Mouse (Mus musculus): ENCODE data around the gene Zbtb34. TPM values are rescaled to one million over a fixed set of nuclear protein-coding genes. Genes with fewer than 3 reads are reported as not detected.

The Zbtb34 gene
- total and polyA plus RNA-seq, 2 experiments from 2014 or later = 2.1 to 8.9 TPM

GRCm38 (mm10) chr2:33412111-33412510 is 19.0 kb downstream of the Zbtb34 start:
- H3K4me3 ChIP-seq (ENCODE audit: low read depth, low read length) = no peak overlapping the region

GRCm38 (mm10) chr2:33403511-33404003 is 27.6 kb downstream of the Zbtb34 start:
- TF ChIP-seq EP300 (IDR thresholded peaks at IDR 0.05; ENCODE audit: low read depth) (no peak), CTCF (IDR thresholded peaks at IDR 0.05; ENCODE audit: low read depth) (no peak)
- Histone ChIP-seq H3K9me3 (replicated peaks; ENCODE audit: control insufficient read depth, low read length) (no peaks in the 10 kb centered on the region), H3K36me3 (replicated peaks; ENCODE audit: control insufficient read depth, insufficient read depth, low read length) (no peaks in the 10 kb centered on the region; the same call in none of the 2 replicates), H3K4me3 (ENCODE audit: low read depth, low read length) (no peak overlapping the region), H3K4me2 (ENCODE audit: low read depth, low read length) (no peak overlapping the region), H3K4me1 (ENCODE audit: control insufficient read depth, insufficient read depth) (no peaks in the 10 kb centered on the region), H3K27me3 (ENCODE audit: control insufficient read depth, insufficient read depth, low read length) (no peaks in the 10 kb centered on the region), H3K27ac (ENCODE audit: low read depth) (no peak overlapping the region), H3K9ac (replicated peaks; ENCODE audit: low read depth, low read length) (no peak overlapping the region)
- DNase-seq (ENCODE audit: low spot score) (no peak), ATAC-seq (ENCODE audit: insufficient read depth, low read depth) (no peak)
- 70% methylated on average over 4 of the region's 4 CpGs for WGBS

More at GRCm38 (mm10) chr2:33412111-33412510, 19.0 kb downstream of the Zbtb34 start:
- no peaks in the 10 kb centered on the region for H3K27me3 ChIP-seq (ENCODE audit: control insufficient read depth, insufficient read depth, low read length)
- 54% methylated on average over 14 of the region's 14 CpGs for WGBS
- DNase-seq (ENCODE audit: low spot score) = no peak
- no peaks in the 10 kb centered on the region for H3K4me1 ChIP-seq (ENCODE audit: control insufficient read depth, insufficient read depth)
- no peak for ATAC-seq (ENCODE audit: insufficient read depth, low read depth)
- no peak overlapping the region for H3K27ac ChIP-seq (ENCODE audit: low read depth)
- H3K9me3 ChIP-seq (replicated peaks; ENCODE audit: control insufficient read depth, low read length) = no peaks in the 10 kb centered on the region
- peaks cover 29% of the 10 kb centered on the region for H3K36me3 ChIP-seq (replicated peaks; ENCODE audit: control insufficient read depth, insufficient read depth, low read length)
- no peak overlapping the region for H3K4me2 ChIP-seq (ENCODE audit: low read depth, low read length)
- TF ChIP-seq EP300 (IDR thresholded peaks at IDR 0.05; ENCODE audit: low read depth) (no peak), CTCF (IDR thresholded peaks at IDR 0.05; ENCODE audit: low read depth) (no peak)
- no peak overlapping the region for H3K9ac ChIP-seq (replicated peaks; ENCODE audit: low read depth, low read length)

- Histone ChIP-seq H3K4me3 (ENCODE audit: low read depth, low read length) (no peak overlapping the region), H3K4me1 (ENCODE audit: control insufficient read depth, insufficient read depth) (no peaks in the 10 kb centered on the region), H3K27ac (ENCODE audit: low read depth) (no peak overlapping the region), H3K27me3 (ENCODE audit: control insufficient read depth, insufficient read depth, low read length) (no peaks in the 10 kb centered on the region), H3K4me2 (ENCODE audit: low read depth, low read length) (no peak overlapping the region), H3K9me3 (replicated peaks; ENCODE audit: control insufficient read depth, low read length) (no peaks in the 10 kb centered on the region), H3K9ac (replicated peaks; ENCODE audit: low read depth, low read length) (no peak overlapping the region), H3K36me3 (replicated peaks; ENCODE audit: control insufficient read depth, insufficient read depth, low read length) (no peaks in the 10 kb centered on the region; the same call in none of the 2 replicates)
- WGBS = 62% methylated on average over 5 of the region's 5 CpGs
- no peak for TF ChIP-seq CTCF (IDR thresholded peaks at IDR 0.05; ENCODE audit: low read depth)
- no peak for TF ChIP-seq EP300 (IDR thresholded peaks at IDR 0.05; ENCODE audit: low read depth)
- ATAC-seq (ENCODE audit: insufficient read depth, low read depth) = no peak
- DNase-seq (ENCODE audit: low spot score) = no peak
Measured at GRCm38 (mm10) chr2:33402638-33403037, 28.5 kb downstream of the Zbtb34 start.

GRCm38 (mm10) chr2:33402236-33402635 is 28.9 kb downstream of the Zbtb34 start:
- no peak overlapping the region for H3K4me3 ChIP-seq (ENCODE audit: low read depth, low read length)
- H3K9ac ChIP-seq (replicated peaks; ENCODE audit: low read depth, low read length) = no peak overlapping the region
- no peaks in the 10 kb centered on the region for H3K27me3 ChIP-seq (ENCODE audit: control insufficient read depth, insufficient read depth, low read length)
- no peak overlapping the region for H3K27ac ChIP-seq (ENCODE audit: low read depth)
- DNase-seq (ENCODE audit: low spot score) = peak; percentile 62
- no peaks in the 10 kb centered on the region for H3K4me1 ChIP-seq (ENCODE audit: control insufficient read depth, insufficient read depth)
- WGBS = 23% methylated on average over 7 of the region's 7 CpGs
- H3K9me3 ChIP-seq (replicated peaks; ENCODE audit: control insufficient read depth, low read length) = no peaks in the 10 kb centered on the region
- H3K4me2 ChIP-seq (ENCODE audit: low read depth, low read length) = no peak overlapping the region
- H3K36me3 ChIP-seq (replicated peaks; ENCODE audit: control insufficient read depth, insufficient read depth, low read length) = no peaks in the 10 kb centered on the region; the same call in 1 of the 2 replicates
- TF ChIP-seq EP300 (IDR thresholded peaks at IDR 0.05; ENCODE audit: low read depth) (no peak), CTCF (IDR thresholded peaks at IDR 0.05; ENCODE audit: low read depth) (peak; percentile 73)
- ATAC-seq (ENCODE audit: insufficient read depth, low read depth) = no peak

GRCm38 (mm10) chr2:33401217-33401616 is 29.9 kb downstream of the Zbtb34 start:
- no peak overlapping the region for H3K4me2 ChIP-seq (ENCODE audit: low read depth, low read length)
- 29% methylated on average over 3 of the region's 3 CpGs for WGBS
- no peak overlapping the region for H3K27ac ChIP-seq (ENCODE audit: low read depth)
- no peaks in the 10 kb centered on the region for H3K27me3 ChIP-seq (ENCODE audit: control insufficient read depth, insufficient read depth, low read length)
- no peaks in the 10 kb centered on the region for H3K4me1 ChIP-seq (ENCODE audit: control insufficient read depth, insufficient read depth)
- DNase-seq (ENCODE audit: low spot score) = no peak
- no peaks in the 10 kb centered on the region; the same call in 1 of the 2 replicates for H3K36me3 ChIP-seq (replicated peaks; ENCODE audit: control insufficient read depth, insufficient read depth, low read length)
- peak; percentile 22; the same call in 1 of the 2 replicates for TF ChIP-seq CTCF (IDR thresholded peaks at IDR 0.05; ENCODE audit: low read depth)
- no peak for TF ChIP-seq EP300 (IDR thresholded peaks at IDR 0.05; ENCODE audit: low read depth)
- no peaks in the 10 kb centered on the region for H3K9me3 ChIP-seq (replicated peaks; ENCODE audit: control insufficient read depth, low read length)
- H3K4me3 ChIP-seq (ENCODE audit: low read depth, low read length) = no peak overlapping the region
- no peak overlapping the region for H3K9ac ChIP-seq (replicated peaks; ENCODE audit: low read depth, low read length)
- ATAC-seq (ENCODE audit: insufficient read depth, low read depth) = no peak

- no peak for ATAC-seq (ENCODE audit: insufficient read depth, low read depth)
- WGBS = 50% methylated on average over 5 of the region's 5 CpGs
- no peak for TF ChIP-seq CTCF (IDR thresholded peaks at IDR 0.05; ENCODE audit: low read depth)
- no peak for TF ChIP-seq EP300 (IDR thresholded peaks at IDR 0.05; ENCODE audit: low read depth)
Measured at GRCm38 (mm10) chr2:33400541-33400940, 30.6 kb downstream of the Zbtb34 start.

More at GRCm38 (mm10) chr2:33400541-33400940, 30.6 kb downstream of the Zbtb34 start:
- no peak overlapping the region for H3K4me2 ChIP-seq (ENCODE audit: low read depth, low read length)
- no peak overlapping the region for H3K4me3 ChIP-seq (ENCODE audit: low read depth, low read length)
- no peak for DNase-seq (ENCODE audit: low spot score)
- no peaks in the 10 kb centered on the region for H3K4me1 ChIP-seq (ENCODE audit: control insufficient read depth, insufficient read depth)
- H3K27me3 ChIP-seq (ENCODE audit: control insufficient read depth, insufficient read depth, low read length) = no peaks in the 10 kb centered on the region
- H3K27ac ChIP-seq (ENCODE audit: low read depth) = no peak overlapping the region
- no peak overlapping the region for H3K9ac ChIP-seq (replicated peaks; ENCODE audit: low read depth, low read length)
- H3K9me3 ChIP-seq (replicated peaks; ENCODE audit: control insufficient read depth, low read length) = no peaks in the 10 kb centered on the region
- no peaks in the 10 kb centered on the region for H3K36me3 ChIP-seq (replicated peaks; ENCODE audit: control insufficient read depth, insufficient read depth, low read length)
